Mouse (Mus musculus): ENCODE measurements around the gene Gm47985. TPM values are rescaled to one million over a fixed set of nuclear protein-coding genes. Genes with fewer than 3 reads are reported as not detected.

The Gm47985 gene
- total and polyA plus RNA-seq, 3 experiments, result 0.19 to 0.25 TPM; not detected in 1

DNA sequence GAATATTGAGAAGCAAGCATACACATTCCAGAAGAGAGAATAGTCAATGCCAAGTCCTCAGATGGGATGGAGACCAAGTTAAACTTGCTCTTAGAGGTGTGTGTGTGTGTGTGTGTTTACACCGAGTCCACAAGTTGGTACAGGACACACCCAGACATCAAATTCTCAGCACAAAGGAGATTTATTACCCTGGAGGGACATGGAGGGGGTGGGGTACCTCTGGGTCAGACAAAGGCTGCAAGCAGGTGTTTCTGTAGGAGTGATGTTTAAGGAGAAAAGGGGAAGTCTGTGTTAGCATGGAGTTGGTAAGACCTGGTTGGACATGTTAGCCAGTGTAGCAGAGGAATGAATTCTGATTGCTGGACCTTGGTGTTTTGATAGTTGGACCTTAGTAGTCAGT, 33.6 kb downstream of the Gm47985 start:
- no peaks in the 10 kb centered on the region for H3K79me2 ChIP-seq (ENCODE audit: control insufficient read depth, insufficient read depth, low read length, poor library complexity)
- H3K4me1 ChIP-seq (ENCODE audit: control insufficient read depth in 1 of 2, insufficient read depth in 2 of 2, low read length in 2 of 2), result peaks cover 3 to 8% of the 10 kb centered on the region in 2 experiments; a peak in 2 of 4 replicates
- peaks cover 0 to 9% of the 10 kb centered on the region in 2 experiments; a peak in 2 of 4 replicates for H3K36me3 ChIP-seq (ENCODE audit: control insufficient read depth in 1 of 2, insufficient read depth in 2 of 2, low read length in 2 of 2)
- no peak for DNase-seq (ENCODE audit: low read depth, low spot score)
- no peak for TF ChIP-seq CHD2 (IDR thresholded peaks at IDR 0.05; ENCODE audit: low read length)
- no peak for TF ChIP-seq RCOR1 (IDR thresholded peaks at IDR 0.05; ENCODE audit: low read depth, low read length)
- no peak for TF ChIP-seq GABPA (IDR thresholded peaks at IDR 0.05; ENCODE audit: low read depth, low read length)
- no peak for TF ChIP-seq KAT2A (conservative IDR thresholded peaks at IDR 0.05; ENCODE audit: low read depth, low read length)
- TF ChIP-seq ZMIZ1 (IDR thresholded peaks at IDR 0.05; ENCODE audit: low read depth, low read length), result no peak
- no peak for TF ChIP-seq MYC (IDR thresholded peaks at IDR 0.05; ENCODE audit: low read depth, low read length)
- TF ChIP-seq RAD21 (IDR thresholded peaks at IDR 0.05; ENCODE audit: low read depth, low read length), result no peak
- TF ChIP-seq NELFE (IDR thresholded peaks at IDR 0.05; ENCODE audit: low read depth, low read length), result no peak
- no peak overlapping the region for H3K4me3 ChIP-seq (ENCODE audit: control insufficient read depth in 1 of 2, insufficient read depth in 1 of 2, low read depth in 2 of 2, low read length in 2 of 2)
- H3K27ac ChIP-seq (ENCODE audit: control insufficient read depth, low read depth, low read length), result no peak overlapping the region
- H3K27me3 ChIP-seq (ENCODE audit: control insufficient read depth in 1 of 2, insufficient read depth in 2 of 2, low read length in 2 of 2), result no peaks in the 10 kb centered on the region
- no peaks in the 10 kb centered on the region for H3K9me3 ChIP-seq (replicated peaks; ENCODE audit: insufficient read depth, low read length)
- no peak overlapping the region for H3K9ac ChIP-seq (ENCODE audit: control insufficient read depth, low read depth, low read length, poor library complexity, severe bottlenecking)

- TF ChIP-seq TBP (IDR thresholded peaks at IDR 0.05; ENCODE audit: low read depth, low read length) (no peak), ZNF384 (IDR thresholded peaks at IDR 0.05; ENCODE audit: low read depth, low read length) (no peak), KAT2A (conservative IDR thresholded peaks at IDR 0.05; ENCODE audit: low read depth, low read length) (no peak), RAD21 (IDR thresholded peaks at IDR 0.05; ENCODE audit: low read depth, low read length) (no peak), ZMIZ1 (IDR thresholded peaks at IDR 0.05; ENCODE audit: low read depth, low read length) (no peak), HCFC1 (IDR thresholded peaks at IDR 0.05; ENCODE audit: low read depth, low read length) (no peak), POLR2AphosphoS5 (IDR thresholded peaks at IDR 0.05; ENCODE audit: borderline replicate concordance, low read depth, low read length) (no peak), MYC (IDR thresholded peaks at IDR 0.05; ENCODE audit: low read depth, low read length) (no peak)
- Histone ChIP-seq H3K27me3 (ENCODE audit: control insufficient read depth in 1 of 2, insufficient read depth in 2 of 2, low read length in 2 of 2) (no peaks in the 10 kb centered on the region), H3K4me1 (ENCODE audit: control insufficient read depth in 1 of 2, insufficient read depth in 2 of 2, low read length in 2 of 2) (peaks cover 3 to 8% of the 10 kb centered on the region in 2 experiments; a peak in 2 of 4 replicates), H3K27ac (ENCODE audit: control insufficient read depth, low read depth, low read length) (no peak overlapping the region), H3K36me3 (ENCODE audit: control insufficient read depth in 1 of 2, insufficient read depth in 2 of 2, low read length in 2 of 2) (peaks cover 0 to 9% of the 10 kb centered on the region in 2 experiments; a peak in 2 of 4 replicates), H3K79me2 (ENCODE audit: control insufficient read depth, insufficient read depth, low read length, poor library complexity) (no peaks in the 10 kb centered on the region), H3K4me3 (ENCODE audit: control insufficient read depth in 1 of 2, insufficient read depth in 1 of 2, low read depth in 2 of 2, low read length in 2 of 2) (no peak overlapping the region), H3K9ac (ENCODE audit: control insufficient read depth, low read depth, low read length, poor library complexity, severe bottlenecking) (no peak overlapping the region), H3K9me3 (replicated peaks; ENCODE audit: insufficient read depth, low read length) (no peaks in the 10 kb centered on the region)
- DNase-seq (ENCODE audit: low read depth, low spot score), result no peak
These were observed 34.1 kb downstream of the Gm47985 start for GRCm38 (mm10) chr1:151216417-151216816.

- H3K4me1 ChIP-seq (ENCODE audit: control insufficient read depth in 1 of 2, insufficient read depth in 2 of 2, low read length in 2 of 2), result peaks cover 3 to 8% of the 10 kb centered on the region in 2 experiments; a peak in 2 of 4 replicates
- TF ChIP-seq POLR2A (IDR thresholded peaks at IDR 0.05; ENCODE audit: control insufficient read depth in 1 of 2, insufficient read depth in 1 of 2, low read depth in 1 of 2, low read length in 2 of 2, poor library complexity in 1 of 2), result no peak
- peak in 1 of 2 experiments; percentile 17; a peak in 1 of 4 replicates for TF ChIP-seq EP300 (IDR thresholded peaks at IDR 0.05; ENCODE audit: low read depth in 1 of 2, low read length in 2 of 2)
- no peaks in the 10 kb centered on the region for H3K9me3 ChIP-seq (replicated peaks; ENCODE audit: insufficient read depth, low read length)
- no peak overlapping the region for H3K27ac ChIP-seq (ENCODE audit: control insufficient read depth, low read depth, low read length)
- no peaks in the 10 kb centered on the region for H3K27me3 ChIP-seq (ENCODE audit: control insufficient read depth in 1 of 2, insufficient read depth in 2 of 2, low read length in 2 of 2)
- H3K4me3 ChIP-seq (ENCODE audit: control insufficient read depth in 1 of 2, insufficient read depth in 1 of 2, low read depth in 2 of 2, low read length in 2 of 2), result no peak overlapping the region
- DNase-seq (ENCODE audit: low read depth, low spot score), result peak; percentile 69
- H3K9ac ChIP-seq (ENCODE audit: control insufficient read depth, low read depth, low read length, poor library complexity, severe bottlenecking), result no peak overlapping the region
- H3K36me3 ChIP-seq (ENCODE audit: control insufficient read depth in 1 of 2, insufficient read depth in 2 of 2, low read length in 2 of 2), result peaks cover 0 to 7% of the 10 kb centered on the region in 2 experiments; a peak in 2 of 4 replicates
- H3K79me2 ChIP-seq (ENCODE audit: control insufficient read depth, insufficient read depth, low read length, poor library complexity), result no peaks in the 10 kb centered on the region
These were observed 36.7 kb downstream of the Gm47985 start for GRCm38 (mm10) chr1:151219045-151219444.
